Mouse (Mus musculus) MEL-GATA-1-ER (cell line): ENCODE measurements around the gene St6gal1.
"Not testable (repeated sequence)": the region's sequence is repeated elsewhere in the genome, so short reads cannot be mapped to it uniquely, and the experiment has no call there.

ENCODE experiments used
- DNase-seq: peaks from one replicate; pipeline ENCODE4 v3.0.0-alpha.2; 2012; ENCODE audit warnings: low read depth; ENCODE audit errors: extremely low read depth

St6gal1 gene

DNA sequence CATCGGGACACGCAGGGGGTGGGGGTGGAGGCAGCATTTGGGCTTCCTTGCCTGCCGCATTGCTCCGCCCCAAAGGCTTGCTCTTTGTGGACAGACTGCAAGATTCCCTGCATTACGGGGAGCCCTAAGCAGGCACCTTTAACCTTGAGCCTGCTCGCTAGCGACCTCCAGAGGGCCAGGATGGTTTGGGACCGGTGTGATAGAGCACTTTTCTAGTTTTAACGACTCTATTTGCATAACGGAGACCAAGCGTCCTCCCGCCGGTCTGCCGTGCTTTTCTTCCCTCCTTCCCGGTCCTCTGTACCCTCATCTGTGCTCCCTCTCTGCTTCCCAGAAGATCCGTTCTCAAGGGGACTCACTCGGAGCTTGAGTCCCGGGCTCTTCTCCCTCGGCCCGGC is at the start of gene St6gal1:
Gene St6gal1 (plus strand): TSS at position 70 of the 398 bp plus-strand sequence.
- no peak for DNase-seq

DNA sequence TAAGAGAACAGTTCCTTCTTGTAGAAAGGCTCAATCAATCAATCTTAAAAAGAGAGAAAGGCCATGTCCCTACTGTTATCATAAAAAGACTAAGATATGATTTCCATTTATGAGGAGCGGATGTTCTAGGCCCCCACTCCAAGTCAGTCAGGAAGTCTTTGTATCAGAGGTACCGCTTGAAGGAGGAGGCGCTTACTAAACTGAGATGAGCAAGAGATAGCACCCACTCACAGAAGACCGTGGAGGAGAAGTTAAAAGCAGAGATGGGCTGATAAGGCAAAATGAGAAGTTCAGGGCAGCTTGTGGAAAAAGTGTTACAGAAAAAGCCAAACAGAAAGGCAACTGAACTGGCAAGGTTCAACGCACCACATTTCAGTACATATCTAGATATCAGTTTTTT is 49.7 kb upstream of the St6gal1 start:
- DNase-seq = no peak

DNA sequence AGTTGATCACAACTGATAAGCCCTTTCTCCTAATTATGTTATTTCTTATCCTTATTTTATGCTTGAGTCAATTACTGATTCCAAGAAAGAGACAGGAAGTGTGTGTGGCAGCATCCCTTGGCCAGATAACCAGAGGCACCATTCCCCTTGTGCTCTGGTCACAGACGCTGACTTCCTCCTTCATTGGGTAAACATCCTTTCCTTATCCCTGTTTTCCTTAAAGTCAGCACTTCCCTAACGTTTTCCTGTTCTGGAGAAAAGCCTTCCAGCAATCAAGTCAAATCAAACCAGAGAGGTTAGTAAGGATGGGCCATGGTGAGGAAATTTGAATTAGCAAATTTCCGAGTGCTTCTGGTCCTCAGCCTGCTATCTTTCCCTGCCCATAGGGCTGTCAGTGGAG is 48.6 kb upstream of the St6gal1 start:
- no peak for DNase-seq

DNA sequence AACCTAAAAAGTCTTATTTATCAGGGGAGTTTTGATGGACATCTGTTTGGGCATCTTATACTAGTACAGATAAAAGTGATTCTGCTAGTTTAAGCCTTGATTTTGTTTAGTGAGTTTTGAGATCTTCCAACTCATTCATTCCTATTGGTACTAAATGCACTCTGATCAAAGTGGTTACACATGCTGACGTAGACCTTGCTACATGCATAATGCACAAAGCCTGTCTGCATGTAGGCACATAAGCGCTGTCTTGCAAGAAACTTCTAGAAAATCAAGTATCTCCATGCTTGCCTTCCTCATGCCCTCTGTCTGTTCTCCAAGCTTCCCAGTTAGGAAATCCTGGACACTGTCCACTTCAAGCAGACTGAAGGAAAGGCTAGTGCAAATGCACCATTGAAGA is 46.7 kb upstream of the St6gal1 start:
- DNase-seq = no peak

DNA sequence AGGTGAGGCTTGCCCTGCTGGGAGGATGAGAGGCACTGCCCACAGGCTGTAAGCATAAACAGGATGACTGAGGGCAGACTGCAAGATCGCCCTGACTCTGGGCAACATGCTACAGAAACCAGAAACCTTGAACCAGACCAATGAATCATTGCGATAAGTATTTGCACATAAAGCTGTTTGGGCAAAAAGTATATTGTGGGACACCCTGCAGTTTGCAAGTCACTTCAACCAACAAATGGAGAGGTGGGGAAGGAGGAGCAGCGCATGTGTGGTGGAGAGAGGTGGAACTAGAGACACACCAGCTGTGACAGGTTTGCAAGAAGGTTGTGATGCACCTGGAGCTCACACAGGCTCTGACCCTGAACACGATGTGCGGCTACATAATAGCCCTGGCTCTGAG is 45.7 kb upstream of the St6gal1 start:
- DNase-seq = no peak

DNA sequence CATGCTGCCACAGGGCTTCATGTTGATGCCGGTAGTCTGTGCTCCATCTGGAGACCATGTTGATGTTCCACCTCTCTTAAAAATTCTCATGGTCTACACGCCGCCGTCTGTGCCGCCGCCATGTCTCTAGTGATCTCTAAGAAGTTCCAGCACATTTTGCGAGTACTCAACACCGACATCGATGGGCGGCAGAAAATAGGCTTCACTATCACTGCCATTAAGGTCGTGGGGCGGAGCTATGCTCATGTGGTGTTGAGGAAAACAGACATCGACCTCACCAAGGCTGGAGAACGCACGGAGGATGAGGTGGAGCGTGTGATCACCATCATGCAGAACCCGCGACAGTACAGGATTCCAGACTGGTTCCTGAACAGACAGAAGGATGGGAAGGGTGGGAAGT is 45.1 kb upstream of the St6gal1 start:
- DNase-seq = not testable (repeated sequence)

DNA sequence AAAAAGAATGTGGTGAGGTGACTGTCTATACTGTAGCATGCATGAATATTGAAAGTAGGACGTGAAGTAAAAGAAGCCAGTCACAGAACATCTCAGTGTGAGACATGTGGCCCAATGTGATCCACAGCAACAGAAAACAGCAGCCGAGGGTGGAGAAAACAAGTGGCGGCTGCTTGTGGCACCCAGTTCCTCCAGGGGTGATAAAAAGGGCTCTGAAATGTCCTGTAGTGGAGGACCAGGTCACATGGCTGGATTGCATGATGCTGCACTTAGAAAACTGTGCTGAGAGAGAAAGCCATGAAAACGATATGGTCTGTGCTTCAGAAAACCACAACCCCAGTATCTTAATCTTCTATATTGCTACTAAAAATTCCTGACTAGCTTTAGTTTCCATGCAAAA is 43.5 kb upstream of the St6gal1 start:
- no peak for DNase-seq

DNA sequence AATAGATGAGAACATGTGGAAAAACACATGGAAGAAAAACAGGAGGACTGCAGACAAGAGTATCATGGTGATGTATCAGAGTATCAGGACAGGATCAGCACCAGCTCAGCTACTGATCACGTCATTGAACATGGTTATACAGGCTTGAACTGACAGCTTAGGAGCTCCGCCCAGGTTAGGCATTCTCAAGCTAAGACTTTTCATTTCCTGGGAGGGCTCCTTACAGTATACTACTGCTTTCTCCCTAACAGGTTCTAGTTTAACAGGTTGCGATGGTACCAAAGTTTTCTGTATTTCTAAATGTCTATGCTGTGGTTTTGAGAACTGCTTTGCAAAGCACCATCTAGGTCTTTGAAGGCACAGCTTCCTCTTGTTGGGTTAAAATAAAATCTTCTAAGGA is 43.1 kb upstream of the St6gal1 start:
- no peak for DNase-seq

DNA sequence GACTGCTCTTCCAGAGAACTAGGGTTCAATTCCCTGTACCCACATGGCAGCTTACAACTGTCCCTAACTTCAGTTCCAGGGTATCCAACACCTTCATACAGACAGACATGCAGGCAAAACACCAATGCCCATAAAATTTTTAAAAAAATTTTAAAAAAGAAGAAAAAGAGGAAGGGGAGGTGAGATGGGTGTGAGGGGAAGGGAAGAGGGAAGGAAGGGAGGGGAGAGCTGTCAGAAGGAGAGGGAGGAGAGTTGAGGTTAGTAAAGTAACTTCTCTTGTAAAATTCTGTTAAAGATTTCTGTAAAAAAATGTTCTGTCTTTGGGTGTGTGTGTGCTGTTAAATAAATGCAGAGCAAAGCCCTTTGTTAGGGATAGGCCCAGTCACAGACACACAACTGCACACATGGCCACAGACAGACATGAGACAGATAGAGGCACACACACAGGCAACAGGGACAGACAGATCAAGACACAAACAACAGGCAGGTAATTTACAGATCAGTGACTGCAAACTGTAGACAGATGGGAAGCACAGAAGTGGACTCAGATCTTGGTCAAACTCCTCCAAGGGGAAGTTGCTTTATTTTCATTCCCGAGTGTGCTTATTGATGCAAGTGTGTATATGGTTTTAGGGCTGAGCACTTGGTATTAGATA is 42.5 kb upstream of the St6gal1 start:
- DNase-seq = no peak

DNA sequence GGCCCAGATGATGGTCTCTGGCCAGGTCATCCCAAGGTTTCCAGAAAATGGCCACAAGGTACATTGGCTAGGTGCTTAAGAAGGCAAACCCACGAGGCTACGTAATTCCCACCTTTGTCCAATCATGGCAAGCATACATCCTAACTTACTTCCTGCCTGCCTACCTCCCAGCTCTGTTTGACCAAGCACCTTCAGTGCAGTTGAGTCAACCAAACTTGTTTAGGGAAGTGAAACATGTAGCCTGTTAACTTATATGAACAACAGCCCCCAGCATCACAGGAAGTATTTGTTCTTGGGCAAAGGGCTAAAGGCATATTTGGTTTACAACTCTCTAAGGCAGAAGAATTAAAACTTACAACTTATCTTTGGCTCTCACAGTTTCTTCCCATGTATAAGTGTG is 38.7 kb upstream of the St6gal1 start:
- DNase-seq = no peak

DNA sequence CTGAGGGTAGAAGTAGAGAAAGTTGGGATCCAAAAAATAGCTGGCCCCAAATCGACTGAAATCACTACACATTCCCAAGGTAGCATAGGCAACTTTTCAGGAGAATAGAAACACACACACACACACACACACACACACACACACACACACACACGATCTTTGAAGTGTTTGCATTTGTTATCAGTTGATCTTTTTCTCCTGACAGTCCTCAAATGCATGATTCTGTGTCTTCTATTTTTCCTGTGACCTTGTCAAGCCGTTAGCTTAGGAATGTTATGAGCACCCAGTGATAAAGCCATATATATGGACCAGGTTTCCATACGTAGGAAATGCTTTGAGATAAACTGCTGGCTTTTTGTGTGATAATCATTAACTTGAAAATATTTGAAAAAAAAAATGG is 38.1 kb upstream of the St6gal1 start:
- no peak for DNase-seq

DNA sequence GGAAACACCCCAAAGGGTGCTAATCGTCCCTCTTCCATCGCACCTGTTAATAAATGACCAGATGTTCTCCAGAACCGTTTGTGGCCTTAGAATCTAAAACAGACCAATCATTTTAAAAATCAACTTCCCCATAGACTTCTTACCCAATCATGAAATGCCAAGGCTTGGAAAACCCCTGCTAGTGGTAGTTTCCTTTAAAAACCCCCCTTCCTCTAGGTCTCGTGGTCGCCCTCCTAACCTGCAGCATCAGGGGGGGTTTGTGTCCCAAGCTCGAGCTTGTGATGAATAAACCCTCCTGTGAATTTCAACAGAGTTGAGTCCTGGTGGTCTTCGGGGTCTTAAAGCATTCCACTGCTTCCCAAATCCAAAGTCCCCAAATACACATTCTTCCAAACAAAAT is 36.6 kb upstream of the St6gal1 start:
- no peak for DNase-seq

DNA sequence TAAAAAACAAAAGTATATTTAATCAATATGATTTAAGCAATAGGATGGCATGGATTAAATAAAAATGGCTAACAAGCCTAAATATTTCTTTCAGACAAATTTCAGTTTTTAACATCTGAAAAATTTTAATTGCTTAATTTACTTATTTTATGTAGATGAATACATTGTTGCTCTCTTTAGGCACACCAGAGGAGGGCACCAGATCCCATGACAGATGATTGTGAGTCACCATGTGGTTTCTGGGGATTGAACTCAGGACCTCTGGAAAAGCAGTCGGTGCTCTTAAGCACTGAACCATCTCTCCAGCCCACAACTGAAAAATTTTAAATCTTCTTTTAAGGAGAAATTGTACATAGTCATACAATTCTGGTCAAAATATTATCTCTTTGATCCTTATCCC is 34.9 kb upstream of the St6gal1 start:
- DNase-seq = no peak

DNA sequence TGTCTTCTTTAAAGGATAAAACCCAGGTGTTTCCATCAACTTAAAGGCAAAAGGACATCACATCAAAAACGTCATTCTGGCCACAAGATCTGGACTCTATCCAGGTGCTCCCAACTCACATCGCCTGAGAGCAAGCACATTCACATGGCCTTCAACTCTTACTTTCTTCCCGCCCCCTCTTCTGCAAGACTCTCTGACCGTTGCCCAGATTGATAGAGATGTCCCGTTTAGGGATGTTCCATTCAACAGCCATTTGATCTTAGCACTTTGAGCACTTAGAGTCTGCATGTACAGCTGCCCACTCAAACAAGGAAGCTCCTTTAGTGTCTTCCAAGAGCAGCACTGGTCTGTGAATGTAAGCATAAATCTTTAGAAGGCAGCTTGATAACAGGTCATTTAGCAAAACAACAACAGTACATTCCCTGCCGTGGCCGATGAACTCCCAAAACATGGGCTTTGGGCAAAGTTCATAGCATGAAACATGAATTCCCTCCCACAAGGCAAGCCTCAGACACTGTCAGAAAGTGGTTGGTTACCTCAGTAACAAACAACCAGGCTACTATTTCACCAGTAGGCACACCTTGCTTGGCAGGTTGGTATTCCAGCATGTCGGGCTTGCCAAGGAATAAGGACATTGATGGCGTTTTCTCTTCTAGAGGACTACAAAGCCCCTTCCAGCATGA is 32.8 kb upstream of the St6gal1 start:
- no peak for DNase-seq

DNA sequence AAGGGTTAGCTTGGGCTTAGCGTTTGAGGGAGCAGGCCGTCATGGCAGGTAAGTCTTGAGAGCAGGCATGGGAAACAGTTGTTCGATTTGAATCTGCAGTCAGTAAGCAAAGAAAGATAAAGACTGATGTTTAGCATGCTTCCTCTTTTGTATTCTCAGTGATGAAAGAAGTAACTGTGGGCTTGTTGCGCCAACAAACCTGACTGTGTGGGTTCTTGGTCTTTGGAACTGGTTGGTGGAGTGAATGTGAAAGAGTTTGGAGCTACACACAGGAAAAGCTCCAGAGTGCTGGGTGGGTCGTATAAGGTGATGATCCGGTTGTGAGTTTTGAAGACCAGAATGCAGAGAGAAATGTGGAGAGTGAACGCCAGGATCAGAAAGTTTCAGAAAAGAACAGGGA is 28.9 kb upstream of the St6gal1 start:
- no peak for DNase-seq

DNA sequence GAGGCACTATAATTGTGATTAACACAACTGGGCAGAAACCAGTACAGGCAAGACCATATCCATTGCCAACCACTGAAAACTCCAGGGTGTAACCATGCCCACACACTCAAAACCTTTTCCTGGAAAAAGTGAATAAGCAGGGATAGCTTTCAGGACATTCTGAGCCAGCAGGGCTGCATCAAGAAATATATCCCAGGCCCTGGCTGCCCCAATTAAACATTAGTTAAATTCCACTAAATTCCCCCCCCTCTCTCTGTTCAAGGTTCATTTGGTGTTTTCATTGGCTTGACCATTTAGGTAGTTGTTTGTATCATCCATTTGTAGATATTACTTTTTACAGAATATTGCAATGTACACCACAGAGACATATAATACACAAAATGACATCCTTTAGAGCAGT is 28.2 kb upstream of the St6gal1 start:
- DNase-seq = no peak

DNA sequence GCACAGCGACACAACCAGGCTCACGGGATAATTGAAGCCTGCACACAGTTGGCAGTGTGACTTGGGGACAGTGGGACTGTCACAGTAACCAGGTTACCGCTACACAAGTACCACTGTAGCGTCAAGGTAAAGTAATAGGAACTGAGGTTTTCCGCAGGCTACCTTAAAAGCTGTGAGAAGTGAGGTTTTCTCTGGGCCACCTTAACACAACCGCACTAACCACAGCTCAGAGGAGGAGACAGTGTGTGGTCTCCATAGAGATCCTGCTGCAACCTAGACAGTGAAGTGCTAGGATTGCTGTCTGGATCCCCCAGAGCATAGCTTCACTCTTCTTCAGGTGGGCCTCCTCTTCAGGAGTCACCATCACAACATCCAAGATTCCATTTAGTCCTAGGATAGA is 27.7 kb upstream of the St6gal1 start:
- DNase-seq = no peak

DNA sequence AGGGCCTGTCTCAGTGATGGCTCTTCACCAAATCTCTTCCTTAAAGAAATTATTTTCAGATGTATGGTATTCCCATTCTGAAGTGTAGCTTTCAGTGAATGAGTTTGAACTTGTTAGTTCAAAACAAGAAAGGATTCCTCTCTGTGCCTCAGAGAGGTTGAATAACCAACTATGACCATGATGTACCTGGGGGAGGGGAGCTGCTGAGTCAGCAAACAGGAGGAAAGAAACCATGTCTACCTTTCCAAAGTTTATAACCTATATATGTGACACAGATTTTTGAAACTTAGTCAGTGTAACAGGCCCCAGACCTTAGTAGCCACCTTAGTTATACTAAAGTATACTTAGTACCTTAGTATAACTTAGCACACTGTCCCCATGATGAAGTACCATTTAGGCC is 23.0 kb upstream of the St6gal1 start:
- no peak for DNase-seq

DNA sequence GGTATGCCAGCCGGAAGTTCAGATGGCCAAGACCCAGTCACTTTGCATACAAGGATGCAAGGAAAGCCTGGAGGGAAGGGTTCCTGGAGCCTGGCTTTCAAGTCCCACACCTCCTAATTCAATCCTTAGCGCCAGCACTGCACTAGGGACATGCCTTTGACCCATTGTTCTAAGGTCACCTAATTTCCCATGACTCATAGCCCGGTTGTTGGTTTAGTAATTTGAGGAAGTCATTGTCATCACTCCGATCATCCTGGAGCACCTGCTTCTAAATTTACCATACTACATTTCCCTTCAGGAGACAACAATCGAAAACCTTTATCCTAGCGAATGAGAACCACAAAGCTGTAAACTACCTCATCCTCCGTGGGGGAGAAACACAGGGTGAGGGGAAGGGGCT is 10.2 kb upstream of the St6gal1 start:
- DNase-seq = no peak

DNA sequence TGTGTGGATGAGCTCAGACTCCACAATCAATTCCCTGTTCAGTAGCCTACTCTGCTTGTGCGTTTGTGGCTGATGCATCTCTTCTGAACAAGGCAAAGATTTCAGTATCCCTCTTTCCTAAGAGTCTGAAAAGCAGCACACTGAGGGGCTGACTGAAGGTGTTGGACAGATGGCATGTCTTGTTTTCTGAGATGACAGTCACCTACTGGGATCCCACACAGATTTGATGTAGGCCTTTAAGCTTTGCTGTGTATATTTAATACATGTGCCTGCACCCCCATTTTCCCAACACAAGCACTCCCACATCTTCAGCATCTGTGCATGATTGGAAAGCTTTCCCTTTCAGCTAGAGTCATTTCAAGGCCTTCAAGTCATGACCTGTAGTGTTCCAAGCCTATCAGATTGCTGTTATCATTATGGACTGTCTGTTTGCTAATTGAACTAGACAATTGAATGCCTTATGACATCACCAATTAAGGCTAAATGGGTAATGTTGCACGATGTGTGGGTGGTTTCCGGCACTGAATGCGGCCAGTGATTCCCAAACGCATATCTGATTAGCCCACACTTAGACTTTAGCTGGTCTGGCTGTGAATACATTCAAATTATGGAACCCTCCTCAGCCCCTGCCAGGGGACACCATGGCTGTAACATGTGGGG is 9.2 kb upstream of the St6gal1 start:
- no peak for DNase-seq

DNA sequence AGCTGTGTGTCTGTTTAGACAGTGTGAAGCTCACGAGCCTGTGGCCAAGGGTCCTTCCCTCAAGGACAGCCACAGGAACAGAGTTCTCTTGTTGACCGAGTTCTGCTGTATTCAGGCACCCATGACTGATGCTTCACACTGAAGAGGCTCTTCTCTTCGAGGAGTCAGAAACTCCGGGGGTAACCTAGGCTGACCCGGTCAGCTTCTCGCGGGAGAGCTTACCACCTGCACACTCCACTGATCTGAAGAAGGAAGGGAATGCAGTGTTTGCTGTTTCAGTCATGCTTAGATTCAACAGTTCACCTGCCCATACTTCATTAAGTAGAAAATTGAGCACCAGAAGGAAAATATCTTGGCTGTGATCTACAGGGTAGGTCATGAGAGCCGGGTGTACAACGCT is 8.2 kb upstream of the St6gal1 start:
- no peak for DNase-seq

DNA sequence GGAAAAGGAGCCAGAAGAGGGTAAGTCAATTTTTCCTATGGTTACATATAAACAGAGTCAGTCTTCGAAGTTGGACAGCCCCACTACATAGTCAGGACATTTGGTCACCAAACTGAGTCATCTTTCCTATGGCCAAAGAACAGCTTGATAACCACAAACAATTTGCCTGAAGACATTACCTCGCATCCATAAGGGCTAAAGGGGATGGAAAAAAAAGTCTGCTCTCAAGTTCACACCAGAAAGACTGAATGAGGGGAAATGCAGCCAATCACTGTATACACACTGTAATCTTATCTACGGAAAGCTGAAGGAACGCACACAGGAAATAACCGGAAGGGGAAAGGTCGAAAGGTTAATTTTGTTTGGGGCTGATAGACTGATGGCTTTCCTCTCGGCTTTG is 6.2 kb upstream of the St6gal1 start:
- no peak for DNase-seq
